Mouse (Mus musculus): ENCODE results near the gene Adamts4. TPM values are rescaled to one million over a fixed set of nuclear protein-coding genes. Genes with fewer than 3 reads are reported as not detected.

Gene Adamts4
- polyA plus RNA-seq, 1 experiment: 1.2 TPM

GRCm38 (mm10) chr1:171274171-171274570 lies 23.9 kb downstream of the Adamts4 start:
- DNase-seq: no peak
- TF ChIP-seq POLR2A (IDR thresholded peaks at IDR 0.05; ENCODE audit: low read depth, low read length) (no peak), CTCF (conservative IDR thresholded peaks at IDR 0.05; ENCODE audit: insufficient read depth, insufficient read length, low read depth, low read length) (no peak)
- Histone ChIP-seq H3K4me3 (ENCODE audit: insufficient read depth, low read depth, low read length) (no peak overlapping the region), H3K27ac (ENCODE audit: insufficient read depth, low read depth, low read length) (no peak overlapping the region), H3K4me1 (ENCODE audit: control insufficient read depth, insufficient read depth, low read length) (peaks cover 13% of the 10 kb centered on the region; the same call in 1 of the 2 replicates), H3K36me3 (ENCODE audit: control insufficient read depth, insufficient read depth, low read length) (no peaks in the 10 kb centered on the region), H3K27me3 (replicated peaks; ENCODE audit: control insufficient read depth, insufficient read depth, low read length) (no peaks in the 10 kb centered on the region)
- WGBS: 90% methylated on average over 12 of the region's 12 CpGs

GRCm38 (mm10) chr1:171275144-171275734 lies 25.0 kb downstream of the Adamts4 start:
- DNase-seq: no peak
- H3K4me3 ChIP-seq (ENCODE audit: insufficient read depth, low read depth, low read length): no peak overlapping the region
- no peak for TF ChIP-seq CTCF (conservative IDR thresholded peaks at IDR 0.05; ENCODE audit: insufficient read depth, insufficient read length, low read depth, low read length)
- TF ChIP-seq POLR2A (IDR thresholded peaks at IDR 0.05; ENCODE audit: low read depth, low read length): no peak
- no peaks in the 10 kb centered on the region for H3K27me3 ChIP-seq (replicated peaks; ENCODE audit: control insufficient read depth, insufficient read depth, low read length)
- no peaks in the 10 kb centered on the region for H3K36me3 ChIP-seq (ENCODE audit: control insufficient read depth, insufficient read depth, low read length)
- H3K4me1 ChIP-seq (ENCODE audit: control insufficient read depth, insufficient read depth, low read length): peaks cover 15% of the 10 kb centered on the region; the same call in 1 of the 2 replicates
- no peak overlapping the region for H3K27ac ChIP-seq (ENCODE audit: insufficient read depth, low read depth, low read length)
- 83% methylated on average over 11 of the region's 11 CpGs for WGBS

GRCm38 (mm10) chr1:171276110-171276748 lies 26.0 kb downstream of the Adamts4 start:
- TF ChIP-seq POLR2A (IDR thresholded peaks at IDR 0.05; ENCODE audit: low read depth, low read length) (no peak), CTCF (conservative IDR thresholded peaks at IDR 0.05; ENCODE audit: insufficient read depth, insufficient read length, low read depth, low read length) (no peak)
- Histone ChIP-seq H3K36me3 (ENCODE audit: control insufficient read depth, insufficient read depth, low read length) (no peaks in the 10 kb centered on the region), H3K4me1 (ENCODE audit: control insufficient read depth, insufficient read depth, low read length) (peaks cover 12% of the 10 kb centered on the region; the same call in 1 of the 2 replicates), H3K27me3 (replicated peaks; ENCODE audit: control insufficient read depth, insufficient read depth, low read length) (no peaks in the 10 kb centered on the region), H3K4me3 (ENCODE audit: insufficient read depth, low read depth, low read length) (no peak overlapping the region), H3K27ac (ENCODE audit: insufficient read depth, low read depth, low read length) (no peak overlapping the region)
- 80% methylated on average over 14 of the region's 14 CpGs for WGBS
- DNase-seq: no peak

- 86% methylated on average over 10 of the region's 10 CpGs for WGBS
- Histone ChIP-seq H3K36me3 (ENCODE audit: control insufficient read depth, insufficient read depth, low read length) (no peaks in the 10 kb centered on the region), H3K4me3 (ENCODE audit: insufficient read depth, low read depth, low read length) (no peak overlapping the region), H3K4me1 (ENCODE audit: control insufficient read depth, insufficient read depth, low read length) (peaks cover 5% of the 10 kb centered on the region; the same call in 1 of the 2 replicates), H3K27ac (ENCODE audit: insufficient read depth, low read depth, low read length) (no peak overlapping the region), H3K27me3 (replicated peaks; ENCODE audit: control insufficient read depth, insufficient read depth, low read length) (no peaks in the 10 kb centered on the region)
- DNase-seq: no peak
- TF ChIP-seq POLR2A (IDR thresholded peaks at IDR 0.05; ENCODE audit: low read depth, low read length) (no peak), CTCF (conservative IDR thresholded peaks at IDR 0.05; ENCODE audit: insufficient read depth, insufficient read length, low read depth, low read length) (no peak)
Observed at GRCm38 (mm10) chr1:171277736-171278135, 27.5 kb downstream of the Adamts4 start.

- no peak overlapping the region for H3K27ac ChIP-seq (ENCODE audit: insufficient read depth, low read depth, low read length)
- H3K4me3 ChIP-seq (ENCODE audit: insufficient read depth, low read depth, low read length): no peak overlapping the region
- no peaks in the 10 kb centered on the region for H3K36me3 ChIP-seq (ENCODE audit: control insufficient read depth, insufficient read depth, low read length)
- H3K4me1 ChIP-seq (ENCODE audit: control insufficient read depth, insufficient read depth, low read length): peaks cover 5% of the 10 kb centered on the region; the same call in 1 of the 2 replicates
- no peaks in the 10 kb centered on the region for H3K27me3 ChIP-seq (replicated peaks; ENCODE audit: control insufficient read depth, insufficient read depth, low read length)
- TF ChIP-seq CTCF (conservative IDR thresholded peaks at IDR 0.05; ENCODE audit: insufficient read depth, insufficient read length, low read depth, low read length) (no peak), POLR2A (IDR thresholded peaks at IDR 0.05; ENCODE audit: low read depth, low read length) (no peak)
- no peak for DNase-seq
- WGBS: 92% methylated on average over 8 of the region's 8 CpGs
Observed at GRCm38 (mm10) chr1:171278436-171278835, 28.2 kb downstream of the Adamts4 start.

GRCm38 (mm10) chr1:171279012-171279705 lies 28.9 kb downstream of the Adamts4 start:
- no peaks in the 10 kb centered on the region for H3K36me3 ChIP-seq (ENCODE audit: control insufficient read depth, insufficient read depth, low read length)

GRCm38 (mm10) chr1:171279721-171280120 lies 29.5 kb downstream of the Adamts4 start:
- H3K27ac ChIP-seq (ENCODE audit: insufficient read depth, low read depth, low read length): no peak overlapping the region
- no peaks in the 10 kb centered on the region for H3K36me3 ChIP-seq (ENCODE audit: control insufficient read depth, insufficient read depth, low read length)
- H3K27me3 ChIP-seq (replicated peaks; ENCODE audit: control insufficient read depth, insufficient read depth, low read length): no peaks in the 10 kb centered on the region
- DNase-seq: no peak
- peaks cover 5% of the 10 kb centered on the region; the same call in 1 of the 2 replicates for H3K4me1 ChIP-seq (ENCODE audit: control insufficient read depth, insufficient read depth, low read length)
- H3K4me3 ChIP-seq (ENCODE audit: insufficient read depth, low read depth, low read length): peak overlapping the region; percentile 67
- no peak for TF ChIP-seq CTCF (conservative IDR thresholded peaks at IDR 0.05; ENCODE audit: insufficient read depth, insufficient read length, low read depth, low read length)
- no peak for TF ChIP-seq POLR2A (IDR thresholded peaks at IDR 0.05; ENCODE audit: low read depth, low read length)
- WGBS: 71% methylated on average over 5 of the region's 5 CpGs

More at GRCm38 (mm10) chr1:171279012-171279705, 28.9 kb downstream of the Adamts4 start:
- no peak overlapping the region for H3K27ac ChIP-seq (ENCODE audit: insufficient read depth, low read depth, low read length)
- 84% methylated on average over 14 of the region's 14 CpGs for WGBS
- H3K4me3 ChIP-seq (ENCODE audit: insufficient read depth, low read depth, low read length): no peak overlapping the region
- TF ChIP-seq CTCF (conservative IDR thresholded peaks at IDR 0.05; ENCODE audit: insufficient read depth, insufficient read length, low read depth, low read length): no peak
- no peak for TF ChIP-seq POLR2A (IDR thresholded peaks at IDR 0.05; ENCODE audit: low read depth, low read length)
- DNase-seq: no peak
- H3K27me3 ChIP-seq (replicated peaks; ENCODE audit: control insufficient read depth, insufficient read depth, low read length): no peaks in the 10 kb centered on the region
- H3K4me1 ChIP-seq (ENCODE audit: control insufficient read depth, insufficient read depth, low read length): peaks cover 5% of the 10 kb centered on the region; the same call in 1 of the 2 replicates

Data from kidney, adult 2 months (tissue).